Mouse (Mus musculus): Measurements from ENCODE around the gene Eepd1. TPM values are rescaled to one million over a fixed set of nuclear protein-coding genes. Genes with fewer than 3 reads are reported as not detected.

The Eepd1 gene
- polyA plus RNA-seq, 1 experiment from 2014 or later, result 14.4 TPM

DNA sequence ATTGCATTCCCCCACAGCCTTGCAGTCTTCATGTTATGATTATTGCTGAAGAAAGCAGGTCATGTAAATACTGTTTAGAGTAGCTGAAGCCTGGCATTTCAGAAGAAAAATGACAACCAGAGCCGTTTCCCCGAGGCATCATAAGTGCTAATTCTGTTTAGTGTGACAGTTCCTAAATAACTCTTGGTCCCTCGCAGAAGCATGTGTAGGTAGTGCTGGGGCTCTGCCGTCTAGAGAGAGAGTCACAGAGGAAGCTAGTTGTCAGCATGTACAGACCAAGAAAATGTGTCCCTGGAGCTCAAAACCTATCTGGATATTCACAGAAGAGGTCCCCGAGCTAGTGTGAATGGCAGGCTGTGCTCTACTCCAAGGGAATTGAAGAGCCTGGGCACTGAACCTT lies 85.7 kb downstream of the Eepd1 start:
- H3K27ac ChIP-seq, result no peak overlapping the region
- WGBS, result 58% methylated on average over 5 of the region's 5 CpGs

DNA sequence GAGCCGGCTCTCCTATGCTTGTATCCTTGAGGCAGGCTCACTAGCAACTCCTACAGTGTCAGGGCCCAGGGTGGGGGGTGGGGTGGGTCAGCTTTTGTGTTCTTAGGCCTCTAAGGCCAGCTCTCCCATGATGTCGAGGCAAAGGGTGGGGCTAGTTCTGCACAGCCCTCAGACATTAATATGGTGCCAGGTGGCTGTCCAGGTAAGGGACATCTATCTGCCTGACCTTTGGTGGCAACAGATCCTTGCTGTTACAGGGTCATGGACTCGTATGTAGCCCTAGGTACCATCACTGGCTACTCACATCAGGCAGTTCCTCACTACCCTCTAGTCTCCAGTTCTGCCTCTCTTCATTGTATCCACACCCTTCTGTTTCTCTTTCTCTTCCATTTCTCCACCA lies 87.4 kb downstream of the Eepd1 start:
- Histone ChIP-seq H3K4me3 (no peak overlapping the region), H3K27ac (no peak overlapping the region), H3K27me3 (no peaks in the 10 kb centered on the region), H3K4me2 (no peak overlapping the region), H3K4me1 (peaks cover 22% of the 10 kb centered on the region), H3K36me3 (no peaks in the 10 kb centered on the region), H3K9me3 (no peaks in the 10 kb centered on the region), H3K9ac (no peak overlapping the region)
- WGBS, result 80% methylated on average over 3 of the region's 3 CpGs
- ATAC-seq (ENCODE audit: insufficient number of reproducible peaks, low FRiP score, low TSS enrichment, low read depth), result no peak

More for the DNA sequence above, 85.7 kb downstream of the Eepd1 start:
- H3K27me3 ChIP-seq, result no peaks in the 10 kb centered on the region
- H3K36me3 ChIP-seq, result no peaks in the 10 kb centered on the region
- H3K4me2 ChIP-seq, result no peak overlapping the region
- ATAC-seq (ENCODE audit: insufficient number of reproducible peaks, low FRiP score, low TSS enrichment, low read depth), result no peak
- no peak overlapping the region for H3K4me3 ChIP-seq
- H3K9ac ChIP-seq, result no peak overlapping the region
- H3K9me3 ChIP-seq, result no peaks in the 10 kb centered on the region
- H3K4me1 ChIP-seq, result peaks cover 20% of the 10 kb centered on the region; the same call in 1 of the 2 replicates

DNA sequence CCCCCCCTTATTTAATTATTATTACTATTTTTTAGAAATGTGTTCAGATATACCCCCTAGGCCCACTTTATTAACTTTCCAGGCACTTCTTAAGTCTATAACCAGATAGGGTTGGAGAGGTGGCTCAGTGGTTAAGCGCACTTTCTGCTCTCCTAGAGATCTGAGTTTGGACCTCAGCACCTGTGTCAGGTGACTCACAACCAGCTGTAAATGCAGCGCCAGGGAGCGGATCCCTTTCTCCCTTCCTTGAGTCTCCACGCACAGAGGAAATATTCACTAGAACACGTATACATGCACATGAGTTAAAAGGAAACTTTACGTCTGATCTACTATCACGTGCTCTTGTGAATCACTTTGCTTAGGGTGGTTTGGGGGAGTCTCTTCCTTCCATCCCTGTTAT lies 88.7 kb downstream of the Eepd1 start:
- Histone ChIP-seq H3K4me1 (peaks cover 27% of the 10 kb centered on the region), H3K4me2 (no peak overlapping the region), H3K9me3 (no peaks in the 10 kb centered on the region), H3K9ac (no peak overlapping the region), H3K27me3 (no peaks in the 10 kb centered on the region), H3K4me3 (no peak overlapping the region), H3K36me3 (no peaks in the 10 kb centered on the region), H3K27ac (no peak overlapping the region)
- no peak for ATAC-seq (ENCODE audit: insufficient number of reproducible peaks, low FRiP score, low TSS enrichment, low read depth)
- 80% methylated on average over 7 of the region's 7 CpGs for WGBS

DNA sequence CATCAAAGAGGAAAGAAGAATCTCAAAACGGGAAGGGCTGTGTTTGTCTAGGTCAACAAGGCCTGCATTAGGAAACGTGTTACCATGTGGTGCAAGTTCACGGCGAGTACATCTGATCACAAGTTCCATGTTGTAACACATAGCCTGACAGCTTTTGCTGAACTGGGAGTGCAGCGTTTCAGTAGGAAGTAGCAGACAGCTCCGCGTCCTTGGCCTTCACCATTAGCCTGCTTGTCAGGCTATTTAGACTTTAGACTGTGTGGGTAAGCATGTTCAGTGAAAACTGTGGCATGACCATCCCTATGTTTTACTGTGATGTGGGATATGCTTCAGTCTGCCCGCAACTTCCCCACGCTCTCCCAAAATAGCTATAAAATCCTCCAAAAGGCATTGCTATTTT lies 89.1 kb downstream of the Eepd1 start:
- no peak overlapping the region for H3K9ac ChIP-seq
- WGBS, result 55% methylated on average over 9 of the region's 9 CpGs
- H3K4me3 ChIP-seq, result no peak overlapping the region
- H3K36me3 ChIP-seq, result no peaks in the 10 kb centered on the region
- ATAC-seq (ENCODE audit: insufficient number of reproducible peaks, low FRiP score, low TSS enrichment, low read depth), result no peak
- no peak overlapping the region for H3K4me2 ChIP-seq
- no peak overlapping the region for H3K27ac ChIP-seq
- no peaks in the 10 kb centered on the region for H3K9me3 ChIP-seq
- H3K27me3 ChIP-seq, result no peaks in the 10 kb centered on the region
- H3K4me1 ChIP-seq, result peaks cover 27% of the 10 kb centered on the region

DNA sequence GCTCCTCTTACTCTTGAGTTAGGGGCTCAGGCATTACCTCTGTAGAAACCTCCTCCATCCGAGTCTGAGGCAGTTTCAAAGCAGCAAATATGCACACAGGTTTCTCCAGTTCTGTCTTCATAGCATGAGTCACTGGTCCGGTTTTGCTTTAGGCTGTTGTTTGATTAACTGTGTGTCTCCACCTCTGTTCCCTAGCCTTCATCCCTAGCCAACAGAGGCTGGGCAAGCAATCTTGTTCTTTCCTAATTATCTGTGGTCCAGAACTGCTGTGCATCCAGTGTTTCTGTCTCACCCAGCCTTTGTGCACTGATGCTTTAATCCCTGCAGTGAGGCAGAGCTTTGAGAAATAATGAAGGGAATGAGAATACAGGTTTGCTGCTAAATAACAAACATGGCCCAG lies 90.0 kb downstream of the Eepd1 start:
- Histone ChIP-seq H3K4me1 (peaks cover 27% of the 10 kb centered on the region), H3K4me2 (no peak overlapping the region), H3K9ac (no peak overlapping the region), H3K27ac (peak overlapping the region; percentile 43; the same call in 1 of the 2 replicates), H3K36me3 (no peaks in the 10 kb centered on the region), H3K9me3 (no peaks in the 10 kb centered on the region), H3K4me3 (no peak overlapping the region), H3K27me3 (no peaks in the 10 kb centered on the region)
- 23% methylated on average over 2 of the region's 2 CpGs for WGBS
- no peak for ATAC-seq (ENCODE audit: insufficient number of reproducible peaks, low FRiP score, low TSS enrichment, low read depth)

DNA sequence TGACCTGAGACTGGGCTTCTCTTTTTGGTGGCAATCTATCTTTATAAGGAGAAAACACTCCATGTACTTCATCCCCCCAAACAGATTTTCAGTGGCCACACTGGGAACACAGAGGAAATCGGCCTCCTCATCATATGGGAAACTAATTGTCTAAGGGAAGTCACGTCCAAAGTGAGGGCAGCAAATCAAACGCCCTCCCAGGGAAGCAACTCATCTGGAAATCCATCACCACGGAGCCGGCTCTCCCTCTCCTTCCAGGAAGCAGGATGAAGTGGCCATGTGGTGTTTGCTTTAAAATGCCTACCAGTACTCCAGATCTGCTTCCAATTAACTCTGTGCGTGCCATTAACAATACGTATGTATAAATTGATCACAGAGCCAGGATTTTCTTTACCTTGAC lies 92.4 kb downstream of the Eepd1 start:
- Histone ChIP-seq H3K4me3 (no peak overlapping the region), H3K4me1 (peaks cover 22% of the 10 kb centered on the region), H3K27me3 (no peaks in the 10 kb centered on the region), H3K36me3 (no peaks in the 10 kb centered on the region), H3K9ac (no peak overlapping the region), H3K4me2 (no peak overlapping the region), H3K27ac (no peak overlapping the region), H3K9me3 (no peaks in the 10 kb centered on the region)
- WGBS, result 17% methylated on average over 7 of the region's 7 CpGs
- ATAC-seq (ENCODE audit: insufficient number of reproducible peaks, low FRiP score, low TSS enrichment, low read depth), result no peak

DNA sequence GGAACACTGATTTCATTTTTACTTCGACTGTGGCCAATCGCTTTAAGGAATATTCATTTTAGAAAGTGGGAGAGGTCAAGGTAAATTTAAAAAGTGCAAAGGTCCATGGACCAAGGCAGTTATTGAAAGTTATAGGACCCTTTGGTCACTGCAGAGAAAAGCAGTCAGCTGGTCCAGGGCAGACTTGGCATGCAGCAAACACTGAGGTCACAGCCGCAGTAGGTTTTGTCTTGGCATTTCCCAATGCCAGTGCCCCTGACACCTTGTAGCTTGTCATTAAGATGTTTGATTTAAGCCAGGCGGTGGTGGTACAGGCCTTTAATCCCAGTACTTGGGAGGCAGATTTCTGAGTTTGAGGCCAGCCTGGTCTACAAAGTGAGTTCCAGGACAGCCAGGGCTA lies 92.8 kb downstream of the Eepd1 start:
- 31% methylated on average over 4 of the region's 4 CpGs for WGBS
- H3K4me1 ChIP-seq, result peaks cover 22% of the 10 kb centered on the region
- no peaks in the 10 kb centered on the region for H3K9me3 ChIP-seq
- H3K9ac ChIP-seq, result no peak overlapping the region
- H3K4me2 ChIP-seq, result no peak overlapping the region
- no peaks in the 10 kb centered on the region for H3K36me3 ChIP-seq
- ATAC-seq (ENCODE audit: insufficient number of reproducible peaks, low FRiP score, low TSS enrichment, low read depth), result no peak
- H3K27me3 ChIP-seq, result no peaks in the 10 kb centered on the region
- H3K27ac ChIP-seq, result no peak overlapping the region
- no peak overlapping the region for H3K4me3 ChIP-seq

DNA sequence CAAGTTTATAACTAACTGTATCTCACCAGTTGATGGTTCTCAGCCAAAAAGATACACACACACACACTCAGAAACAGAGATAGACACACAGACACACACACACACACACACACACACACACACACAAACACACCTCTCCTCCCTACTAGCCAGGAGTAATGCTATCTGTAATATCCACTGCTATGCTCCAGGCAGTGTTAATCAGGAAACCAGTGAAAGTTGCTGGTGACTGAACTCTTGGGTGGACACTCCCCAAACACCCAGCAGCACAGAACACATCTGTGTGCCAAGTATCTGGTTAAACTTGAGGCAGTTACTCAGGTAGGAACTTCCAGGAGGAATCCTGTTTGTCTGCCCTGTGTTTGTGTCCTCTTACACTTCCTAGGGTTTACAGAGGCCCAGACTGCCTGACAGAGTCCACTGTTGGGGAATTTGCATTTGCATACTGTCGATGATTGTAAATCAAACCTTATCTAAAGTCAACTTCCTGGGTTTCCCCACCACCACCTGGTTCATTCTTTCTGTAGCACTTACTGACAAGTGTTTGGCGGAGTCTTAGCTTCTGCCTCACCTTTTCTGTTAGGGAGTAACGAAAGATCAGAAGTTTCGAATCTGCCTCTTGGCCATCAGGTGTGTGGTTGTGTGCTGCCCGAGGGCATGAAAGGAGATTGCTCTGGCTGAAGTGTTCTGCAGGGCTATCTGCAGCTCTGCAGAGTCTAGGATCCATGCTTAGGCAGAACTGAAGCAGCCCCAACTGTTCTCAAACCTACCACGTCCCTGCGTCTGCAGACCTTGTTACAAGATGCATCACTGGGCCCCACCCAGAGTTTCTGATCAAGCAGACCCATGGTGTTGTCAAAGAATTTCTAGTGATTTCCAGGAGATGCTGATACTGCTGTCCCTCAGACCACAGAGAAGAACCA lies 97.6 kb downstream of the Eepd1 start:
- H3K9ac ChIP-seq, result no peak overlapping the region
- no peaks in the 10 kb centered on the region for H3K36me3 ChIP-seq
- no peaks in the 10 kb centered on the region for H3K9me3 ChIP-seq
- H3K27me3 ChIP-seq, result no peaks in the 10 kb centered on the region
- 75% methylated on average over 7 of the region's 7 CpGs for WGBS
- H3K27ac ChIP-seq, result no peak overlapping the region
- ATAC-seq (ENCODE audit: insufficient number of reproducible peaks, low FRiP score, low TSS enrichment, low read depth), result no peak
- H3K4me1 ChIP-seq, result peaks cover 3% of the 10 kb centered on the region
- H3K4me2 ChIP-seq, result no peak overlapping the region
- H3K4me3 ChIP-seq, result no peak overlapping the region

DNA sequence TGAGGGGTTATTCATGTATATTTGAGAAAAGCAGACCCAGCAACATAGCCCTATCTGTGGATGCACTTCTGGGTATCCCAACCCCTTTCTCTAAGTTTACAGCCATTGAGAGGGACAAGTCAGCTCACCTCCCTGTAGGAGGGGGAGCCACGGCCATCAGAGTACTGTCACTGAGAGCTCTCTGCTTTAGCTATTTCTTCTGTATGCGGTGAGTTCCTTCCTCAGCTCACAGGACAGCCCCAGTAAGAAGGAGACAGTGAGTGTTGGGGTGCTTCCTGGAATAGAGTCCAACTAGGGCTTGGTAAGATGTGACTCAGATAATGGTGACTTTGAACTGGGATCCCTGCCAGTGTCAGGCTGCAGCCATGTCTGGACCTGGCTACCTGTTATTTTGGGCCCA lies 102.3 kb downstream of the Eepd1 start:
- no peak overlapping the region for H3K4me2 ChIP-seq
- no peak overlapping the region for H3K27ac ChIP-seq
- no peak overlapping the region for H3K4me3 ChIP-seq
- no peaks in the 10 kb centered on the region for H3K9me3 ChIP-seq
- H3K4me1 ChIP-seq, result no peaks in the 10 kb centered on the region; the same call in 1 of the 2 replicates
- 87% methylated on average over 2 of the region's 2 CpGs for WGBS
- H3K36me3 ChIP-seq, result no peaks in the 10 kb centered on the region
- ATAC-seq (ENCODE audit: insufficient number of reproducible peaks, low FRiP score, low TSS enrichment, low read depth), result no peak
- H3K27me3 ChIP-seq, result no peaks in the 10 kb centered on the region
- no peak overlapping the region for H3K9ac ChIP-seq

DNA sequence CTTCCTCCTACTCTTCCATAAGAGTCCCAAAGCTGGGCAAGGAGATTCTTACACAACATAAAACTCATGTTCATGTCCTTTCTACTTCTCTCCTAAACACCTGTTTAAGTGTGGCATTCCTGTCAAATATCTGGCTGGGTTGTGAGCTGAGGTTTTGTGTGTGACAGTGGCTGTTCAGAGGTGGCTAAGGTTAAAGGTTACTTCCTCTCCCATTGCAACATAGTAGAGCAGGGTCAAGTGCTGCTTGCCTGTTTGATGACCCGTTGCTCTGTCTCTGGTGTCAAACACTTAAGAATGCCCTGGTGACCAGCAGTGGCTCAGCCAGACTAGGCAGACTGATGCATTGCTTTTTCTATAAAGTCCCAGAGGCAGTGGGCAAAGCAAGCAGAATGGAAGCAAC lies 104.3 kb downstream of the Eepd1 start:
- H3K9ac ChIP-seq, result no peak overlapping the region
- H3K27me3 ChIP-seq, result no peaks in the 10 kb centered on the region
- no peaks in the 10 kb centered on the region for H3K9me3 ChIP-seq
- 69% methylated on average over 1 of the region's 1 CpGs for WGBS
- no peak for ATAC-seq (ENCODE audit: insufficient number of reproducible peaks, low FRiP score, low TSS enrichment, low read depth)
- H3K4me1 ChIP-seq, result no peaks in the 10 kb centered on the region
- H3K27ac ChIP-seq, result no peak overlapping the region
- no peak overlapping the region for H3K4me2 ChIP-seq
- peaks cover 7% of the 10 kb centered on the region; the same call in 1 of the 2 replicates for H3K36me3 ChIP-seq
- H3K4me3 ChIP-seq, result no peak overlapping the region

DNA sequence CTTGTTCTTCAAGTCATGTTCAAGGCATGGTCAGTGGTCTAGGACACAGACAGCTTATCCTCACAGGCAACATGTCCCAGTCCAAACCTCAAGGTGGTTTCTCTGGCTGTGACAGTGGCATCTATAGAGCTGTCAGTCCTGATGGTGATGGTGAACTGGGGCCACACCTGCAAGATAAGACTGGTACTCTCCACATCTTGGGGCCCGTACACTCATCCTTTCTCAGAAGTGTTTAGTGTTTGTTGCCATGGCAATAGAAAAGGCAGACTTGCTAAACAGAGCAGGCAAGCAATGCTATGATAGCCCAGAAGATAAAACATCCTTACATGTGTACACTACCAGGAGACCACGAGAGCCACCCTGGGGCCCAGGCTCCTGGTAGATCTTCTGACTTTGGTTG lies 107.2 kb downstream of the Eepd1 start:
- H3K36me3 ChIP-seq, result peaks cover 7% of the 10 kb centered on the region; the same call in 1 of the 2 replicates
- ATAC-seq (ENCODE audit: insufficient number of reproducible peaks, low FRiP score, low TSS enrichment, low read depth), result no peak
- H3K9ac ChIP-seq, result no peak overlapping the region
- no peak overlapping the region for H3K27ac ChIP-seq
- H3K4me3 ChIP-seq, result no peak overlapping the region
- whole genome bisulfite sequencing, result 85% methylated on average over 2 of the region's 2 CpGs
- no peak overlapping the region for H3K4me2 ChIP-seq
- H3K9me3 ChIP-seq, result no peaks in the 10 kb centered on the region
- no peaks in the 10 kb centered on the region for H3K27me3 ChIP-seq
- H3K4me1 ChIP-seq, result peaks cover 6% of the 10 kb centered on the region; the same call in 1 of the 2 replicates

DNA sequence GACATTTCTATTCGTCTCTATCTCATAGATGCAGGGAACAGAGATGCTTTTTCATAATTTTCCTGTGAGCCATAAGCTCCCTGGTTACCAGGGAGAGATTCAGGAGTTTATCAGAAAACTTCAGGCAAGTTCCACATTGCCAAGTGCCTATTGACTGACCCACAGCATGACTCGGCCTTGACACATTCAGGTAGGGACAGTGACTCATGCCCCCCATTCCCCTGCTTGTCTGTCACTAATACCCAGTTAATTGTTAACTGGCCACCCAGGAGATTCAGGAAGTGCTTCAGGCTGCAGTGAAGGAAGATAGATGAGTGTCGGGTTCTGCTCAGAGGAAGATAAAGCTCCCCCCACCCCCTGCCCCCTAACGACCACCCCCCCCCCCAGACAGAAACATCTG lies 109.4 kb downstream of the Eepd1 start:
- H3K9me3 ChIP-seq, result no peaks in the 10 kb centered on the region
- H3K4me3 ChIP-seq, result no peak overlapping the region
- H3K4me1 ChIP-seq, result peaks cover 6% of the 10 kb centered on the region; the same call in 1 of the 2 replicates
- 53% methylated on average over 4 of the region's 4 CpGs for WGBS
- H3K36me3 ChIP-seq, result peaks cover 7% of the 10 kb centered on the region; the same call in 1 of the 2 replicates
- ATAC-seq (ENCODE audit: insufficient number of reproducible peaks, low FRiP score, low TSS enrichment, low read depth), result no peak
- no peak overlapping the region for H3K9ac ChIP-seq
- H3K27me3 ChIP-seq, result no peaks in the 10 kb centered on the region
- no peak overlapping the region for H3K27ac ChIP-seq
- no peak overlapping the region for H3K4me2 ChIP-seq

All from limb, embryonic 15.5 days (tissue).